Mouse (Mus musculus) urinary bladder, postnatal 14 days (tissue): ENCODE measurements around the gene Acsm5.
"Not testable (repeated sequence)": the region's sequence is repeated elsewhere in the genome, so short reads cannot be mapped to it uniquely, and the experiment has no call there.

ENCODE experiments used
- DNase-seq: peaks from one replicate; pipeline ENCODE4 v3.0.0; 2021; ENCODE audit warnings: low spot score

Acsm5 gene

GRCm38 (mm10) chr7:119550471-119551222, 31.4 kb downstream of the Acsm5 start:
- no peak for DNase-seq

- DNase-seq: no peak
Observed at GRCm38 (mm10) chr7:119554040-119554439, 34.8 kb downstream of the Acsm5 start, which contains the start of gene Acsm2. Gene Acsm2, plus strand, starts transcription at chr7:119554340.

GRCm38 (mm10) chr7:119559789-119560451, 40.7 kb downstream of the Acsm5 start:
- no peak for DNase-seq

GRCm38 (mm10) chr7:119560452-119560835, 41.2 kb downstream of the Acsm5 start:
- no peak for DNase-seq

- no peak for DNase-seq
Observed at GRCm38 (mm10) chr7:119561441-119561840, 42.2 kb downstream of the Acsm5 start.

- DNase-seq: not testable (repeated sequence)
Observed at GRCm38 (mm10) chr7:119562476-119562875, 43.2 kb downstream of the Acsm5 start.

GRCm38 (mm10) chr7:119594530-119595107, 75.4 kb downstream of the Acsm5 start:
- DNase-seq: no peak
